16 mouse cellular contexts compared by ENCODE assay signal in the genomic region with DNA sequence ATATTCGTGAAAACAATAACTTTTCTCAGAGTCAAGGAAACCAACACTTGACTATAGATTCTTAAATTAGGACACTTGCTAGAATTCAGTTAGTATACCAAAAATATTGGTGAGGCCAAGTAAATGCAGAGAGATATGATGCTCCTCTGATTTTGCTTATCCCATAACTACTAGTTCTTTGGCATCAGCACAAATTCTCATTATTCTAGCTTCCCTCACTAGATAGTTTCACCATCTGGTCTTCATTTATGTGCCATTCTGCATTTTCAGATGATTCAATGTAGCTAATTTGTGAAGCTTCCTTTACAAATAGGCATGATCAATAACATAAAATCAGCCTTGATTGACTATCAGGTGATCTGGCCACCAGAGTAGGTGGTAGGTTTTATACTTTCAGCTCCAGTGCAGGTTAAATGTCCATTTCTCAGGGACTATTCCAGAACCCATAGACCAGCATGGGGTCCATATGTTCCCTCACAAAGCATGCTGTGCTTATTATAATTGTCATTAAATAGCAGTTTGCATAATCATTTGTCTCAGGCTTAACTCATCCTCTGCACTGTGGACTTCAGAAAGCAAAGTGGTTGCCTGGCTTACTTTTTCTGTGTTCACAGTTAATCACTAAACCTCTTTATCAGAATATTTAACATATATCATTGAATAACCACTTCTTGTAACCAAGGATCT.
A peak's percentile ranks its signal among the peaks of the same experiment; 100 is the strongest.
DNase-seq lines count a peak whose midpoint lies in the region; ATAC-seq lines count a peak whose summit lies in the region.
"Had no signal": no experiment of that assay in that cellular context is flagged by ENCODE, and none has a peak within 500 bp of the region (broad histone marks: within the 10 kb centered on the region; RNA-seq: fewer than 3 reads in every experiment).

No protein-coding gene starts in this region.

- no peak for DNase-seq in cerebellum, postnatal 4 days (ENCODE audit: low spot score in 2 of 2)
- peak; percentile 8 for DNase-seq in layer of hippocampus, adult 11-12 months (ENCODE audit: low spot score)
- no peak for DNase-seq in layer of hippocampus, postnatal 25 days (ENCODE audit: extremely low spot score in 1 of 2, low spot score in 1 of 2)
- DNase-seq in cerebellum, adult 8-10 months: peak; percentile 48
- DNase-seq in layer of hippocampus, adult 9-10 months (ENCODE audit: low spot score): peak; percentile 49
- no peak for DNase-seq in lung, postnatal 14 days
- DNase-seq: adrenal gland, postnatal 10 days; gastrocnemius, postnatal 10 days; heart, adult 2 months; kidney, adult 9 months; kidney, postnatal 4 days; liver, postnatal 0 days; right cerebral cortex, postnatal 4 days had no signal

- peak; percentile 96 for ATAC-seq in cerebellum, adult (ENCODE audit: insufficient number of reproducible peaks, low FRiP score, low TSS enrichment)
- no peak for ATAC-seq in erythroblast, adult 5-6 weeks (replicated peaks; ENCODE audit: low FRiP score, poor library complexity, severe bottlenecking)
- ATAC-seq: inflammation-experienced regulatory T-cells, adult 6 months; liver, postnatal 0 days had no signal

Comparison
In these comparisons a context has a peak if more than half of its experiments do, and no peak if none do; other contexts are left out.
1. DNase-seq: peak in layer of hippocampus, adult 11-12 months (single experiment), cerebellum, adult 8-10 months (single experiment) and layer of hippocampus, adult 9-10 months (single experiment); none in cerebellum, postnatal 4 days (0 of 2), layer of hippocampus, postnatal 25 days (0 of 2) and lung, postnatal 14 days (single experiment).